Mouse (Mus musculus) thymus, adult 2 months (tissue): Measurements from ENCODE around the gene Gm11733. TPM values are rescaled to one million over a fixed set of nuclear protein-coding genes. Genes with fewer than 3 reads are reported as not detected.

Experiments used
- DNase-seq: peaks from one replicate; pipeline ENCODE4 v3.0.0; 2021
- H3K27ac ChIP-seq: fragments of 200-500 bp; 2 replicates; pipeline ENCODE4 v1.5.1; 2012; ENCODE audit warnings: low read length, control low read depth; ENCODE audit not compliant: control insufficient read depth, insufficient read depth
- H3K27me3 ChIP-seq: fragments of 200-500 bp; 2 replicates; pipeline ENCODE4 v1.6.1; 2012; ENCODE audit warnings: mild to moderate bottlenecking, low read length, moderate library complexity, mixed read lengths; ENCODE audit not compliant: control insufficient read depth, insufficient read depth
- H3K36me3 ChIP-seq: fragments of 200-500 bp; 2 replicates; pipeline ENCODE4 v1.6.1; 2012; ENCODE audit warnings: mild to moderate bottlenecking, low read length, moderate library complexity; ENCODE audit not compliant: control insufficient read depth, insufficient read depth
- H3K4me1 ChIP-seq: fragments of 200-500 bp; replicated peaks from 2 replicates; pipeline ENCODE4 v1.6.1; 2012; ENCODE audit warnings: low read length; ENCODE audit not compliant: control insufficient read depth, insufficient read depth
- H3K4me3 ChIP-seq: fragments of 200-500 bp; 2 replicates; pipeline ENCODE4 v1.5.1; 2012; ENCODE audit warnings: mild to moderate bottlenecking, low read length, control low read depth, moderate library complexity; ENCODE audit not compliant: control insufficient read depth, insufficient read depth
- CTCF ChIP-seq: fragments of 200-500 bp; IDR thresholded peaks from 2 replicates; pipeline ENCODE4 v1.5.1; 2012; ENCODE audit warnings: mild to moderate bottlenecking, control low read depth, low read length, moderate library complexity, borderline replicate concordance; ENCODE audit not compliant: control insufficient read depth, poor library complexity, insufficient read depth; ENCODE audit errors: extremely low read depth
- POLR2A ChIP-seq: fragments of 200-500 bp; IDR thresholded peaks from 2 replicates; pipeline ENCODE4 v1.6.1; 2012; ENCODE audit warnings: mild to moderate bottlenecking, low read length, control low read depth, moderate library complexity; ENCODE audit not compliant: control insufficient read depth, poor library complexity, insufficient read depth; ENCODE audit errors: extremely low read depth
- WGBS: fragments of 180-500 bp; shearing (Covaris S2); methylation state at CpG from one replicate; pipeline ENCODE4 v1.1.7; 2018; 5-methylcytosine and 5-hydroxymethylcytosine counted together
- polyA plus RNA-seq: library from polyadenylated mRNA; depleted of rRNA; stranded (reverse); fragments of >200 nt; gene quantifications from 2 replicates; pipeline ENCODE4 v1.2.3, GENCODE M21; 2012; rRNA removed

The Gm11733 gene
- polyA plus RNA-seq = 0.05 TPM in 1 of 2 replicates, not detected in the other

GRCm38 (mm10) chr11:117484198-117484597, at the start of gene Gm11733:
TSS of gene Gm11733 (plus strand) at chr11:117484368.
- Histone ChIP-seq H3K4me1 (peaks cover 11% of the 10 kb centered on the region), H3K27ac (no peak within 1 kb of the TSS), H3K4me3 (no peak within 1 kb of the TSS), H3K27me3 (no peaks in the 10 kb centered on the region; the same call in 1 of the 2 replicates), H3K36me3 (no peaks in the 10 kb centered on the region)
- 87% methylated on average over 12 of the region's 12 CpGs for WGBS
- no peak for DNase-seq
- TF ChIP-seq CTCF (no peak), POLR2A (no peak)

GRCm38 (mm10) chr11:117436401-117437109, 47.6 kb upstream of the Gm11733 start:
- Histone ChIP-seq H3K27ac (no peak overlapping the region), H3K36me3 (no peaks in the 10 kb centered on the region), H3K27me3 (peaks cover 7% of the 10 kb centered on the region; the same call in 1 of the 2 replicates), H3K4me1 (no peaks in the 10 kb centered on the region), H3K4me3 (no peak overlapping the region)
- 33% methylated on average over 22 of the region's 22 CpGs for WGBS
- no peak for DNase-seq
- TF ChIP-seq CTCF (no peak), POLR2A (no peak)

GRCm38 (mm10) chr11:117437110-117437490, 47.1 kb upstream of the Gm11733 start:
- no peak overlapping the region for H3K27ac ChIP-seq
- TF ChIP-seq POLR2A (no peak), CTCF (no peak)
- H3K27me3 ChIP-seq = peaks cover 7% of the 10 kb centered on the region; the same call in 1 of the 2 replicates
- no peak for DNase-seq
- H3K4me3 ChIP-seq = no peak overlapping the region
- WGBS = 61% methylated on average over 7 of the region's 7 CpGs
- no peaks in the 10 kb centered on the region for H3K36me3 ChIP-seq
- H3K4me1 ChIP-seq = no peaks in the 10 kb centered on the region

GRCm38 (mm10) chr11:117438363-117438762, 45.8 kb upstream of the Gm11733 start:
- 61% methylated on average over 6 of the region's 6 CpGs for WGBS

GRCm38 (mm10) chr11:117440865-117441425, 43.2 kb upstream of the Gm11733 start:
- 28% methylated on average over 22 of the region's 22 CpGs for WGBS
- H3K27ac ChIP-seq = no peak overlapping the region
- DNase-seq = no peak

More at GRCm38 (mm10) chr11:117438363-117438762, 45.8 kb upstream of the Gm11733 start:
- no peak overlapping the region for H3K27ac ChIP-seq
- no peak for DNase-seq
- no peaks in the 10 kb centered on the region for H3K36me3 ChIP-seq
- H3K4me3 ChIP-seq = no peak overlapping the region
- peaks cover 7% of the 10 kb centered on the region; the same call in 1 of the 2 replicates for H3K27me3 ChIP-seq
- TF ChIP-seq CTCF (no peak), POLR2A (no peak)
- no peaks in the 10 kb centered on the region for H3K4me1 ChIP-seq

GRCm38 (mm10) chr11:117444090-117444489, 40.1 kb upstream of the Gm11733 start:
- H3K4me1 ChIP-seq = no peaks in the 10 kb centered on the region
- no peaks in the 10 kb centered on the region for H3K36me3 ChIP-seq
- WGBS = 93% methylated on average over 2 of the region's 2 CpGs
- H3K4me3 ChIP-seq = no peak overlapping the region
- no peak for TF ChIP-seq CTCF
- no peak for TF ChIP-seq POLR2A
- no peak for DNase-seq
- no peak overlapping the region for H3K27ac ChIP-seq
- no peaks in the 10 kb centered on the region; the same call in 1 of the 2 replicates for H3K27me3 ChIP-seq

More at GRCm38 (mm10) chr11:117440865-117441425, 43.2 kb upstream of the Gm11733 start:
- no peaks in the 10 kb centered on the region for H3K4me1 ChIP-seq
- TF ChIP-seq CTCF = no peak
- TF ChIP-seq POLR2A = no peak
- H3K4me3 ChIP-seq = no peak overlapping the region
- H3K27me3 ChIP-seq = peaks cover 7% of the 10 kb centered on the region; the same call in 1 of the 2 replicates
- H3K36me3 ChIP-seq = no peaks in the 10 kb centered on the region

GRCm38 (mm10) chr11:117445707-117446106, 38.5 kb upstream of the Gm11733 start:
- Histone ChIP-seq H3K27ac (no peak overlapping the region), H3K36me3 (no peaks in the 10 kb centered on the region), H3K4me3 (no peak overlapping the region), H3K27me3 (no peaks in the 10 kb centered on the region; the same call in 1 of the 2 replicates), H3K4me1 (no peaks in the 10 kb centered on the region)
- no peak for DNase-seq
- 69% methylated on average over 6 of the region's 6 CpGs for WGBS
- TF ChIP-seq POLR2A (no peak), CTCF (no peak)
